Mouse (Mus musculus): ENCODE data around the gene Arntl2. TPM values are rescaled to one million over a fixed set of nuclear protein-coding genes. Genes with fewer than 3 reads are reported as not detected.

Gene Arntl2
- total and polyA plus RNA-seq, 3 experiments, result not detected

DNA sequence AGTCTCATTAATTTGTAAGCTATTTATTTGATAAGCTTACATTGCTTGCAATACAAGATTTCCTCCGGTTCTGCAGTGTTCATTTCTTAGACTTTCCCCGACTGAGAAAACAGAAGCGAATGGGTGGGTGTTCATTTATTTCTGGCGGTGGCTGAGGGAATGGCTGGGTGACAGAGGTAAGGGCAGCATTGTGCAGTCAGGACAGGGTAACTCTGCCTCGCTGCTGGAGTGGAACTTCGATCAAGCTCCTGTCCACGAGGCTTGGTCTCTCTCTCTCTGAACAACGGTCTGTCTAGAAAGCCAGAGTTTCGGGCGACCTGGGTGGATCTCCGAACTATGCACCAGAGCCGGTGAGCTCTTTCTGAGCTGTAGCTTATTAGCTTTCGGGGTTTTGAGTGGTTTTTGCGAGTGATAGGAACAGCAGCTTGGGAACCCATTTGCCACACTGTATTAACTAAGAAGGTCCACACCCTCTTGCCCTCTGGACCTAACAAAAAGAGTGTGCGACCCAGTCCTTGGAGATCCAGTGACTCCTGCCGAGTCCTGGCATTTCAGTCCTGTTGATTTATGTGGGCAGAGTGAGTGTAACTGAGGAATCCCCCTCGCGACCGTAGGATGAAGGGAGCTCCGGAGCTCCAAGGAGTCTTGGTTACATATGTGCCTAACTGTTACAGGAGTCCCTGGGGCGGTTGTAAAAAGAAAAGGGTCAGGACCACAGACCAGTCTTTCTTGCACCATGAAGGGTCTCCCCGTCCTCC lies 510 bp upstream of the Arntl2 start:
- no peak overlapping the region for H3K9ac ChIP-seq (ENCODE audit: insufficient read depth, low read depth)
- H3K9me3 ChIP-seq (replicated peaks; ENCODE audit: low read length), result no peaks in the 10 kb centered on the region

DNA sequence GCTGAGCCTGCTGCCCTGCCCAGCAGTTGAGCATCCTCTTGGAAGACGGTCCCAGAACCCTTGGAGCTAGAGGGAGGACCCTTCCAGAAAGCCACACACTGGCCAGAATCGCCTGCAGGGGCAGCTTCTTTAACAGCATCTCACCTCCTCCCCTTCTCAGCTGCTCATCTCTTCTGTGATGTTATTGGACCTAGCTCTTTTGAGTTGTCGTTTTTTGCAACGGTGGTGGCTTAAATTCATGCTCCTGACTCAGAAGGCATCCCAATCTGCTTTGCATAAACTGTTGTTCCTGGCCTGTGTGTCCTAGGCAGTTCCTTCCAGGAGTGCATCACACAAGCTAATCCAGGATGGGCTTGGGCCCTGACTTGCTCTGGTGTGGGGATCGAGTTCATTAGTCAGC lies 1.6 kb downstream of the Arntl2 start:
- dilution Hi-C loops (cut with MboI; ENCODE audit: extremely low pct_ligation_motif_present, extremely low pct_unique_long_range_greater_than_20kb, low sequenced_read_pairs), result no loop called here
- DNase-seq (ENCODE audit: extremely low read depth), result no peak
- in situ Hi-C loops (cut with MboI; ENCODE audit: low pct_ligation_motif_present, low pct_unique_long_range_greater_than_20kb, low sequenced_read_pairs), result no loop called here
- Histone ChIP-seq H3K4me3 (replicated peaks in 1 of 3; ENCODE audit: low read depth in 2 of 3, low read length in 2 of 3, poor library complexity in 1 of 3) (no peak overlapping the region), H3K4me2 (ENCODE audit: insufficient read depth, low read depth, poor library complexity, severe bottlenecking) (no peak overlapping the region), H3K27ac (ENCODE audit: insufficient read depth, low read depth) (no peak overlapping the region), H3K4me1 (ENCODE audit: control insufficient read depth in 1 of 2, insufficient read depth in 2 of 2) (peaks cover 3 to 16% of the 10 kb centered on the region in 2 experiments), H3K79me2 (replicated peaks; ENCODE audit: control insufficient read depth, extremely low read depth, insufficient read depth, poor library complexity, severe bottlenecking) (no peaks in the 10 kb centered on the region), H3K9ac (ENCODE audit: insufficient read depth, low read depth) (no peak overlapping the region), H3K9me3 (replicated peaks; ENCODE audit: low read length) (no peaks in the 10 kb centered on the region), H3K27me3 (replicated peaks) (no peaks in the 10 kb centered on the region), H3K36me3 (replicated peaks in 1 of 2; ENCODE audit: control insufficient read depth in 1 of 2, insufficient read depth in 1 of 2, low read length in 1 of 2) (no peaks in the 10 kb centered on the region)
- TF ChIP-seq TBP (conservative IDR thresholded peaks at IDR 0.05; ENCODE audit: low read depth, low read length), result no peak

More for the DNA sequence above, 510 bp upstream of the Arntl2 start:
- Histone ChIP-seq H3K27ac (ENCODE audit: insufficient read depth, low read depth) (no peak overlapping the region), H3K4me3 (replicated peaks in 1 of 3; ENCODE audit: low read depth in 2 of 3, low read length in 2 of 3, poor library complexity in 1 of 3) (no peak overlapping the region), H3K4me2 (ENCODE audit: insufficient read depth, low read depth, poor library complexity, severe bottlenecking) (no peak overlapping the region), H3K36me3 (replicated peaks in 1 of 2; ENCODE audit: control insufficient read depth in 1 of 2, insufficient read depth in 1 of 2, low read length in 1 of 2) (no peaks in the 10 kb centered on the region), H3K27me3 (replicated peaks) (no peaks in the 10 kb centered on the region), H3K4me1 (ENCODE audit: control insufficient read depth in 1 of 2, insufficient read depth in 2 of 2) (peaks cover 0 to 16% of the 10 kb centered on the region in 2 experiments; a peak in 3 of 4 replicates), H3K79me2 (replicated peaks; ENCODE audit: control insufficient read depth, extremely low read depth, insufficient read depth, poor library complexity, severe bottlenecking) (no peaks in the 10 kb centered on the region)
- TF ChIP-seq ZNF384 (IDR thresholded peaks at IDR 0.05; ENCODE audit: low read depth, low read length), result no peak
- TF ChIP-seq POLR2A (IDR thresholded peaks at IDR 0.05; ENCODE audit: low read depth, low read length), result no peak
- no peak for TF ChIP-seq CHD1 (IDR thresholded peaks at IDR 0.05; ENCODE audit: low read depth, low read length)
- TF ChIP-seq MEF2A (IDR thresholded peaks at IDR 0.05; ENCODE audit: borderline replicate concordance, low read depth, low read length), result no peak
- TF ChIP-seq TCF12 (IDR thresholded peaks at IDR 0.05; ENCODE audit: low read depth, low read length), result no peak
- no peak for TF ChIP-seq ETS1 (conservative IDR thresholded peaks at IDR 0.05; ENCODE audit: low read depth, low read length)
- TF ChIP-seq SIN3A (IDR thresholded peaks at IDR 0.05; ENCODE audit: low read length), result no peak
- no peak for TF ChIP-seq MAFK (IDR thresholded peaks at IDR 0.05; ENCODE audit: insufficient replicate concordance, low read length)
- no peak for TF ChIP-seq USF1 (IDR thresholded peaks at IDR 0.05; ENCODE audit: low read depth, low read length)
- TF ChIP-seq HCFC1 (IDR thresholded peaks at IDR 0.05; ENCODE audit: low read depth, low read length), result no peak
- no peak for TF ChIP-seq ZKSCAN1 (IDR thresholded peaks at IDR 0.05; ENCODE audit: borderline replicate concordance, low read depth, low read length)
- no peak for TF ChIP-seq NRF1 (IDR thresholded peaks at IDR 0.05; ENCODE audit: low read depth, low read length)
- no peak for TF ChIP-seq CTCF (conservative IDR thresholded peaks at IDR 0.05 in 1 of 2, IDR thresholded peaks at IDR 0.05 in 1 of 2; ENCODE audit: low read depth in 2 of 2, low read length in 2 of 2)
- no peak for TF ChIP-seq MAZ (IDR thresholded peaks at IDR 0.05; ENCODE audit: low read depth, low read length)
- DNase-seq (ENCODE audit: extremely low read depth), result no peak
- in situ Hi-C loops (cut with MboI; ENCODE audit: low pct_ligation_motif_present, low pct_unique_long_range_greater_than_20kb, low sequenced_read_pairs), result no loop called here
- dilution Hi-C loops (cut with MboI; ENCODE audit: extremely low pct_ligation_motif_present, extremely low pct_unique_long_range_greater_than_20kb, low sequenced_read_pairs), result no loop called here

Data from CH12.LX (cell line).